Mouse (Mus musculus) heart, postnatal 0 days (tissue): ENCODE results near the gene Kmt5b. TPM values are rescaled to one million over a fixed set of nuclear protein-coding genes. Genes with fewer than 3 reads are reported as not detected.

Experiments used
- ATAC-seq: fragments of 200-750 bp; cut with Nextera tagmentation; 2 replicates; pipeline ENCODE4 v1.8.0; 2017; ENCODE audit warnings: low read depth, moderate number of reproducible peaks, moderate library complexity; ENCODE audit not compliant: insufficient read depth
- DNase-seq: peaks from one replicate; pipeline ENCODE4 v3.0.0-alpha.2; 2016; ENCODE audit warnings: low spot score
- H3K27ac ChIP-seq: fragments of 300-500 bp; sonication (generic); 2 replicates; pipeline ENCODE4 v1.5.1; 2014; ENCODE audit warnings: low read depth, mild to moderate bottlenecking
- H3K27me3 ChIP-seq: fragments of 300-500 bp; sonication (generic); 2 replicates; pipeline ENCODE4 v1.6.1; 2014; ENCODE audit warnings: low read length, mixed read lengths; ENCODE audit not compliant: control insufficient read depth, insufficient read depth
- H3K36me3 ChIP-seq: fragments of 300-500 bp; sonication (generic); replicated peaks from 2 replicates; pipeline ENCODE4 v1.6.1; 2014; ENCODE audit warnings: low read length, mixed read lengths; ENCODE audit not compliant: control insufficient read depth, insufficient read depth
- H3K4me1 ChIP-seq: fragments of 300-500 bp; sonication (generic); 2 replicates; pipeline ENCODE4 v1.6.1; 2014; ENCODE audit warnings: antibody characterized with exemption; ENCODE audit not compliant: control insufficient read depth, insufficient read depth
- H3K4me2 ChIP-seq: fragments of 300-500 bp; sonication (generic); 2 replicates; pipeline ENCODE4 v1.6.1; 2014; ENCODE audit warnings: low read depth, mild to moderate bottlenecking, low read length, moderate library complexity
- H3K4me3 ChIP-seq: fragments of 300-500 bp; sonication (generic); 2 replicates; pipeline ENCODE4 v1.5.1; 2014; ENCODE audit warnings: low read depth, low read length
- H3K9ac ChIP-seq: fragments of 300-500 bp; sonication (generic); replicated peaks from 2 replicates; pipeline ENCODE4 v1.6.1; 2014; ENCODE audit warnings: low read depth, low read length, mixed read lengths
- H3K9me3 ChIP-seq: fragments of 300-500 bp; sonication (generic); replicated peaks from 2 replicates; pipeline ENCODE4 v1.6.1; 2016; ENCODE audit warnings: low read length; ENCODE audit not compliant: control insufficient read depth
- CTCF ChIP-seq: IDR thresholded peaks from 2 replicates; pipeline ENCODE4 v1.5.1; 2016; ENCODE audit warnings: antibody characterized with exemption, control low read depth, low read depth
- EP300 ChIP-seq: IDR thresholded peaks from 2 replicates; pipeline ENCODE4 v1.6.1; 2016; ENCODE audit warnings: antibody characterized with exemption, low read depth
- WGBS: fragments of 180-500 bp; shearing (Covaris S2); extraction: QIAGEN DNeasy Blood & Tissue Kit; methylation state at CpG from one replicate; pipeline ENCODE4 v1.1.7; 2014; 5-methylcytosine and 5-hydroxymethylcytosine counted together
- polyA plus RNA-seq: library from polyadenylated mRNA; unstranded; fragments of >200 nt; fragmentation: Nextera tagmentation; extraction: Ambion mirVana; gene quantifications from 2 replicates; pipeline ENCODE4 v1.2.1, GENCODE M21; 2015
- total RNA-seq: library from RNA; depleted of rRNA; stranded (reverse); fragments of >200 nt; gene quantifications from 2 replicates; pipeline ENCODE4 v1.2.3, GENCODE M21; 2014; ENCODE audit warnings: low replicate concordance

The Kmt5b gene
- total and polyA plus RNA-seq, 2 experiments from 2014 or later = 16.2 to 27.9 TPM

GRCm38 (mm10) chr19:3831716-3832115 lies 64.5 kb downstream of the Kmt5b start:
- TF ChIP-seq EP300 (no peak), CTCF (no peak)
- Histone ChIP-seq H3K4me1 (peaks cover 7% of the 10 kb centered on the region; the same call in 1 of the 2 replicates), H3K36me3 (no peaks in the 10 kb centered on the region), H3K9ac (no peak overlapping the region), H3K27ac (no peak overlapping the region), H3K4me3 (no peak overlapping the region), H3K9me3 (no peaks in the 10 kb centered on the region), H3K4me2 (no peak overlapping the region), H3K27me3 (no peaks in the 10 kb centered on the region)
- DNase-seq (no peak), ATAC-seq (no peak)
- WGBS = 71% methylated on average over 8 of the region's 8 CpGs

GRCm38 (mm10) chr19:3832851-3833353 lies 65.7 kb downstream of the Kmt5b start:
- H3K9me3 ChIP-seq = no peaks in the 10 kb centered on the region
- H3K4me1 ChIP-seq = peaks cover 7% of the 10 kb centered on the region; the same call in 1 of the 2 replicates
- H3K27me3 ChIP-seq = no peaks in the 10 kb centered on the region
- peak overlapping the region; percentile 41; the same call in 1 of the 2 replicates for H3K27ac ChIP-seq
- no peaks in the 10 kb centered on the region for H3K36me3 ChIP-seq
- ATAC-seq (peak; percentile 75), DNase-seq (peak; percentile 33)
- WGBS = 31% methylated on average over 4 of the region's 4 CpGs
- TF ChIP-seq CTCF (no peak), EP300 (no peak)
- H3K4me2 ChIP-seq = no peak overlapping the region
- H3K9ac ChIP-seq = no peak overlapping the region
- no peak overlapping the region for H3K4me3 ChIP-seq

- H3K4me1 ChIP-seq = peaks cover 7% of the 10 kb centered on the region; the same call in 1 of the 2 replicates
- H3K9me3 ChIP-seq = no peaks in the 10 kb centered on the region
- DNase-seq (no peak), ATAC-seq (no peak)
- no peak for TF ChIP-seq CTCF
- no peak for TF ChIP-seq EP300
- WGBS = 83% methylated on average over 7 of the region's 7 CpGs
- no peak overlapping the region for H3K4me2 ChIP-seq
- H3K4me3 ChIP-seq = no peak overlapping the region
- H3K27ac ChIP-seq = no peak overlapping the region
- H3K36me3 ChIP-seq = no peaks in the 10 kb centered on the region
- H3K27me3 ChIP-seq = no peaks in the 10 kb centered on the region
- no peak overlapping the region for H3K9ac ChIP-seq
Observed at GRCm38 (mm10) chr19:3834301-3834700, 67.1 kb downstream of the Kmt5b start.

GRCm38 (mm10) chr19:3836791-3837190 lies 69.6 kb downstream of the Kmt5b start:
- Histone ChIP-seq H3K27me3 (no peaks in the 10 kb centered on the region), H3K4me1 (peaks cover 7% of the 10 kb centered on the region; the same call in 1 of the 2 replicates), H3K36me3 (no peaks in the 10 kb centered on the region), H3K9ac (no peak overlapping the region), H3K9me3 (no peaks in the 10 kb centered on the region), H3K27ac (no peak overlapping the region), H3K4me3 (no peak overlapping the region), H3K4me2 (no peak overlapping the region)
- DNase-seq (no peak), ATAC-seq (no peak)
- WGBS = 87% methylated on average over 9 of the region's 9 CpGs
- TF ChIP-seq EP300 = no peak
- TF ChIP-seq CTCF = no peak

DNA sequence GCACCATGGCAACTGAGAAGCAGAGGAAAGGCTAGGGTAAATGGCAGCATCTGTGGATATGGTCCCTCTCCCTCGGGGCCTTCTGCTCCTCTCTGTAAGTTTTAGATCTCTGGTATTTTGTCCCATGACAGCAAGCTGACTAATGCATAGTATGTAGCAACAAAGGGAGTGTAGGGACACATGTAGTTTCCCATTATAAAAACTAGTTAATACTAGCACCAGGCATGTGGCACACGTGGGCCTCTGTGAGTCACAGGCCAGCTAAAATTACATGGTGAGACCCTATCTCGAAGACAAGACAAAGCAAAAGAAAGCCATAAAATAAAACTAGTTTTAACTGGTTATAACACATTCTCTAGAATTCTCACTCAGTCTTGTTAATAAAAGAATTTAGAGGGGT lies 71.7 kb downstream of the Kmt5b start:
- H3K27ac ChIP-seq = no peak overlapping the region
- ATAC-seq = no peak
- WGBS = 76% methylated on average over 3 of the region's 3 CpGs

DNA sequence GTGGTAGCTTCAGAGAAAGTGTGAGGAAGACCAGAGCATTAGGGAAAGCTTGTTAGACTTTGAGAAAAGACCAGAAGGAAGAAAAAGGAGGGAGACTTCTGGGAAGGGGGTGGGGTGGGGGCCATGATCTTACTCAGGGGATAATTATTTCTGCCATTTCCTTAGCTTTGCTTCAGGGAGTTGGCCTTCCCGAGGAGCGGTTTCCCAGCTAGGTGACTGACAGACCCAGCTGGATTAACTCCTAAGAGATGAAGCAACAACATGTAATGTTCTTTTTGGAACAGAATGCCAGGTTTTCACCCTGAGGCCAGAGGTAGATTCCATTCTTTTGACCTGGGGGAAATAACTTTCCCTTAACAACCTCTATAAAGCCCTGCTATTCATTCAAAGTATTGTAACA lies 72.5 kb downstream of the Kmt5b start:
- Histone ChIP-seq H3K4me1 (no peaks in the 10 kb centered on the region), H3K27ac (no peak overlapping the region)
- 41% methylated on average over 2 of the region's 2 CpGs for WGBS

More for the DNA sequence above, 71.7 kb downstream of the Kmt5b start:
- H3K36me3 ChIP-seq = no peaks in the 10 kb centered on the region
- no peak overlapping the region for H3K9ac ChIP-seq
- H3K9me3 ChIP-seq = no peaks in the 10 kb centered on the region
- no peak for DNase-seq
- H3K4me3 ChIP-seq = no peak overlapping the region
- TF ChIP-seq CTCF (no peak), EP300 (no peak)
- no peak overlapping the region for H3K4me2 ChIP-seq
- H3K4me1 ChIP-seq = no peaks in the 10 kb centered on the region
- no peaks in the 10 kb centered on the region for H3K27me3 ChIP-seq

More for the DNA sequence above, 72.5 kb downstream of the Kmt5b start:
- ATAC-seq = no peak
- no peaks in the 10 kb centered on the region for H3K27me3 ChIP-seq
- no peak overlapping the region for H3K4me3 ChIP-seq
- H3K36me3 ChIP-seq = no peaks in the 10 kb centered on the region
- no peaks in the 10 kb centered on the region for H3K9me3 ChIP-seq
- DNase-seq = no peak
- no peak overlapping the region for H3K9ac ChIP-seq
- TF ChIP-seq EP300 (no peak), CTCF (no peak)
- no peak overlapping the region for H3K4me2 ChIP-seq
